Mouse (Mus musculus) spleen, adult 12 weeks (tissue): ENCODE measurements around the gene Gm5800.
"Not testable (repeated sequence)": the region's sequence is repeated elsewhere in the genome, so short reads cannot be mapped to it uniquely, and the experiment has no call there.

Experiments
- DNase-seq: peaks from one replicate; pipeline ENCODE4 v3.0.0; 2022; ENCODE audit warnings: low spot score

Gene Gm5800

GRCm38 (mm10) chr14:51717083-51717482, at the start of gene Gm5800:
Gene Gm5800, minus strand, starts transcription at chr14:51717183.
- DNase-seq = no peak

- DNase-seq = no peak
Observed at GRCm38 (mm10) chr14:51755944-51756343, 39.0 kb upstream of the Gm5800 start.

GRCm38 (mm10) chr14:51740347-51741170, 23.6 kb upstream of the Gm5800 start:
- no peak for DNase-seq

DNA sequence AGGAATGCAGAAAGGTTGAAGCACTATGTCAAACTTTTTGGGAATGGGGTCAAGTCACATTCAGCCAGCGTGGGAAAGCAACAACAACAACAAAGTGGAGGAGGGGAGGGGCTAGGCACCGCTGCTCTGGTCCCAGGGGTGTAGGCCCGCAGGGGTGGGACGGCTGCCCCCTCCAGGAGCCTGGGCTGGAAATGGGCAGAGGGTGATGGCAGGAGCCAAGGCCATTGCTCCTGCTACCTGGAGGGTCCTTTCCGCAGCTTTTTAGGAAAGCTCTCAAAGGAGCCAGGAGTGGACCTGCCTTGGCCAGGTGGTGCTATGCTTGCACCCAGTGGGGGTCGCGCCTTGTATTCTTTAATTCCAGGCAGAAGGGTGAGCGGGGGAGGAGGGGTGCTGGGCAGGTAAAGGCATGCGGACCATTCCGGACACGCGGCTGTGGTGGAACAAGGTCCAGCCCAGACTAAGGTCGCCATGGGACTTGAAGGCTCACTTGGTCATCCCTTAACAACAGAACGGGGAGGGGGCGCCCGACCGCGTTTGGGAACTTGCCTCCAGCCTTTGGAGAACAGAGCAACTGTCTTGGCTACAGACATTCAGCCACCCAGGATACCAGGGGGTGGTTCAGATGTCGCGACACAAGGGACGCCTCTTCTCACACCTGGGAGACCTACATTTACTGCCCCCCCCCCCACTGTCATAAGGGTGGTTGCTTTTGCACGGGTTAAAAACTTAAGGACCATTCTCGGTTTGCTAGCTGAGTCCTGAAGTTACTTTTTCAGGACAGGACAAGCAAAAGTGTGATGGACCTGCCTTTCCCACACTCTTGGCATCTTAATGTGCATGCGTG, 22.4 kb upstream of the Gm5800 start:
- DNase-seq = no peak

DNA sequence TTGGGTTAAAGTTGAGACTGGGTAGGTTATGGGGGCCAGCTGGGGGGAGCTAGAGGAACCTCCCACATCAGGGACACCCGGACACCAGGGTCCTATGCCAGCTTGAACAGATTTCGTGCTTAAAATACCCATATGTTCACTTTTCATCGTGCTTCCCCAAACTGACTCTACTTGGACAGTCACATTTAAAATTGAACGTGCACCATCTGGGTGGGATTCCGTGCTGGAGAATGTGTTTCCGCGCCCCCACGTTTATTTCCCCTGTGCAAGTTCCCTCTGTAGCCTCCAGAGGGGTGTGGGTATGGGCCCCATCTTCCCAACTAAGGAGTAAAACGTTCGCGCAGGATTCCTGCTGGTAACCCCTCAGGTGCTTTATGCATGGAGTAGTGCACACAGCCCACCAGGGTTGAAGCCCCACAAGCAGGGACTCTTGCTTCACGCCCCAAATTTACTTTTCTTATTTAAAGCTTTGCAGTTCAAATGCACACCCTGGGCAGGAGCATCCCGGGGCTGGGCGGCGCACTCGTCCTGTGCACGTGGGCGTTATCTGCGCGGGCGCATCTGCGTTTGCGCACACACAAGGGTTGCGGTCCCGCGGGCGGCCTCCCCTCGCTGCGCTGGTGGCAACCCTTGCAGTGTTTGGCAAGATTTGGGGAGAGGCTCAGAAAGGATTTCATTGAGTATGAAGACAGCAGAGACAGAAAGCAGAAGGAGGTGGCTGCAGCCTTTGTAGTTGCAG, 21.6 kb upstream of the Gm5800 start:
- DNase-seq = no peak

- no peak for DNase-seq
Observed at GRCm38 (mm10) chr14:51737967-51738366, 21.0 kb upstream of the Gm5800 start.

DNA sequence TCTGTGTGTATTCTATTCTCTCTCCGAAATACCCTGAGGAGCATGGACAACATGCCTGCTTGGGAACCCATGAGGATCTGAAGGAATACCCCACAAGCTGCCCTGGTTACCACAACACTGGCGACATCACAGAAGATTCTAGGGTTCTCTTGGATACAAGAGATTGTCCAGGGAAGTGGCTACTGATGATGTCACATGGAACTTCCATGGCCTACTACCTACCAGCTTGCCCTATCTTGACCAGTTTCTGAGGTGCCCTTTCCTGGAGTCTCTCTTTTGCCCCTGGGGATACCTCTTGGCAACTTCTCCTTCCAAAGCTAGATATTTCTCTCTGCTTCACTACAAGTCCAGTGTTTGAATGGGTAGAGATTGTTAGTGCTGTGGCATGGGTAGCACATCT, 21.6 kb downstream of the Gm5800 start, which contains the start of gene Gm17079:
TSS of gene Gm17079 (minus strand) at position 101 of the 400 bp plus-strand sequence.
- DNase-seq = not testable (repeated sequence)

DNA sequence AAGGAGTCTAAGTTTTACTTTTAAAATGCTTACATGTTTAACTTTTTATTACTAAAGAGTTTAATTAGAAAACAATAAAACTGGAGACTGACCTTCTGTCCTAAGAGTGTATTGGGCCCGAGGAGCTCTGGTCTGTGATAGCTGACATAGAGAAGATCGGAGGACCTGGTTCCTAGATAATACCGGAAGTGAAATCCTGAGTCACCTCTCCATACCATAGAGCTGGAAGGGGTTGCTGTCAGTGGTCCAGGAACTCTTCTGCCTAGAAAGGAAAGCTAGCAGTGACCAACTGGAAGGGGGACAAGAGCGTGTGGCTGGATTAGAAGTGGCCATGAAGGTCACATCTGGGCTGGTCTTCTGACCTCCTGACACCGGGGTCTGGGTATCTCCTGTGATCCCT, 39.7 kb downstream of the Gm5800 start:
- DNase-seq = no peak
